Mouse (Mus musculus): ENCODE data around the gene Arf3.
A peak's percentile ranks its signal among the peaks of the same experiment; 100 is the strongest.
"Not testable (repeated sequence)": the region's sequence is repeated elsewhere in the genome, so short reads cannot be mapped to it uniquely, and the experiment has no call there.

The Arf3 gene

GRCm38 (mm10) chr15:98749093-98749492 lies 13.9 kb downstream of the Arf3 start:
- DNase-seq: no peak

- no peak for DNase-seq
Observed at GRCm38 (mm10) chr15:98747296-98747695, 15.7 kb downstream of the Arf3 start.

GRCm38 (mm10) chr15:98746344-98746965 lies 16.6 kb downstream of the Arf3 start:
- DNase-seq: no peak

- not testable (repeated sequence) for DNase-seq
Observed at GRCm38 (mm10) chr15:98743863-98744262, 19.2 kb downstream of the Arf3 start.

GRCm38 (mm10) chr15:98742766-98743428 lies 20.1 kb downstream of the Arf3 start:
- no peak for DNase-seq

- DNase-seq: no peak
Observed at GRCm38 (mm10) chr15:98740219-98740618, 22.8 kb downstream of the Arf3 start.

GRCm38 (mm10) chr15:98738796-98739195 lies 24.2 kb downstream of the Arf3 start:
- no peak for DNase-seq

- DNase-seq: peak; percentile 54
Observed at GRCm38 (mm10) chr15:98737881-98738280, 25.1 kb downstream of the Arf3 start.

GRCm38 (mm10) chr15:98736521-98736920 lies 26.5 kb downstream of the Arf3 start:
- no peak for DNase-seq

- peak; percentile 23 for DNase-seq
Observed at GRCm38 (mm10) chr15:98733976-98734566, 28.9 kb downstream of the Arf3 start.

- no peak for DNase-seq
Observed at GRCm38 (mm10) chr15:98733370-98733769, 29.6 kb downstream of the Arf3 start.

GRCm38 (mm10) chr15:98732006-98732531 lies 30.9 kb downstream of the Arf3 start:
- no peak for DNase-seq

GRCm38 (mm10) chr15:98730790-98731189 lies 32.2 kb downstream of the Arf3 start:
- no peak for DNase-seq

- no peak for DNase-seq
Observed at GRCm38 (mm10) chr15:98729791-98730545, 33.0 kb downstream of the Arf3 start.

GRCm38 (mm10) chr15:98728366-98728765 lies 34.6 kb downstream of the Arf3 start:
- DNase-seq: peak; percentile 46

- DNase-seq: peak; percentile 78
Observed at GRCm38 (mm10) chr15:98727443-98728321, 35.3 kb downstream of the Arf3 start, which contains the start of gene Fkbp11. Fkbp11 (minus strand) TSS chr15:98728198.

GRCm38 (mm10) chr15:98726746-98727145 lies 36.3 kb downstream of the Arf3 start:
- no peak for DNase-seq

- DNase-seq: no peak
Observed at GRCm38 (mm10) chr15:98726079-98726478, 36.9 kb downstream of the Arf3 start.

- no peak for DNase-seq
Observed at GRCm38 (mm10) chr15:98724441-98724840, 38.6 kb downstream of the Arf3 start.

- DNase-seq: no peak
Observed at GRCm38 (mm10) chr15:98722854-98723253, 40.2 kb downstream of the Arf3 start.

GRCm38 (mm10) chr15:98722191-98722590 lies 40.8 kb downstream of the Arf3 start:
- DNase-seq: no peak

- DNase-seq: no peak
Observed at GRCm38 (mm10) chr15:98717301-98717700, 45.7 kb downstream of the Arf3 start.

Measured in kidney, adult 18-20 months (tissue).